Comparison of ENCODE assay signal across 8 mouse cellular contexts in genomic region chr14:25108101-25108652, GRCm38 (mm10).
DNase-seq lines count a peak whose midpoint lies in the region; ATAC-seq lines count a peak whose summit lies in the region.

No protein-coding gene starts in this region.

- peak overlapping the region; percentile 7; the same call in 1 of the 2 replicates for H3K4me3 ChIP-seq in midbrain, embryonic 14.5 days (replicated peaks; ENCODE audit: low read depth, low read length)

- H3K9ac ChIP-seq in midbrain, embryonic 14.5 days (replicated peaks; ENCODE audit: low read length), result peak overlapping the region; percentile 56

- H3K4me2 ChIP-seq in midbrain, embryonic 14.5 days (ENCODE audit: low read length), result peak overlapping the region; percentile 47

- no peaks in the 10 kb centered on the region for H3K9me3 ChIP-seq in midbrain, embryonic 14.5 days (ENCODE audit: control insufficient read depth, low read length)

- no peaks in the 10 kb centered on the region for H3K27me3 ChIP-seq in midbrain, embryonic 14.5 days (ENCODE audit: control insufficient read depth, insufficient read depth, low read length)

- H3K4me1 ChIP-seq in midbrain, embryonic 14.5 days (ENCODE audit: control insufficient read depth, insufficient read depth, low read length), result peaks cover 37% of the 10 kb centered on the region

- H3K27ac ChIP-seq in midbrain, embryonic 14.5 days (replicated peaks; ENCODE audit: low read depth, low read length), result peak overlapping the region; percentile 96

- no peaks in the 10 kb centered on the region for H3K36me3 ChIP-seq in midbrain, embryonic 14.5 days (ENCODE audit: control insufficient read depth, insufficient read depth, low read length)

- DNase-seq in right cerebral cortex, postnatal 4 days, result peak; percentile 34
- DNase-seq in right cerebral cortex, adult 18-20 months, result no peak
- peak; percentile 35 for DNase-seq in forelimb bud, embryonic 11.5 days (ENCODE audit: low read depth, low spot score)
- DNase-seq in kidney, postnatal 10 days, result peak; percentile 67
- peak; percentile 78 for DNase-seq in midbrain, embryonic 14.5 days
- peak; percentile 74 to 81 for DNase-seq in thymus, postnatal 36 days
- no peak for DNase-seq in urinary bladder, postnatal 4 days (ENCODE audit: low spot score in 2 of 2)
- no peak for DNase-seq in cerebellum, postnatal 25 days

- ATAC-seq in midbrain, embryonic 14.5 days (ENCODE audit: low FRiP score, low TSS enrichment), result peak; percentile 70; the same call in 1 of the 2 replicates

- WGBS in midbrain, embryonic 14.5 days, result 2% methylated on average over 17 of the region's 17 CpGs

Comparison
In these comparisons a context has a peak if more than half of its experiments do, and no peak if none do; other contexts are left out.
1. DNase-seq: peak in right cerebral cortex, postnatal 4 days (single experiment), forelimb bud, embryonic 11.5 days (single experiment), kidney, postnatal 10 days (single experiment), midbrain, embryonic 14.5 days (single experiment) and thymus, postnatal 36 days (2 of 2); none in right cerebral cortex, adult 18-20 months (single experiment), urinary bladder, postnatal 4 days (0 of 2) and cerebellum, postnatal 25 days (0 of 2).